Mouse (Mus musculus) heart, postnatal 0 days (tissue): ENCODE results near the gene Tmed10.

Experiments used
- CTCF ChIP-seq: IDR thresholded peaks from 2 replicates; pipeline ENCODE4 v1.5.1; 2016; ENCODE audit warnings: antibody characterized with exemption, control low read depth, low read depth
- EP300 ChIP-seq: IDR thresholded peaks from 2 replicates; pipeline ENCODE4 v1.6.1; 2016; ENCODE audit warnings: antibody characterized with exemption, low read depth

- TF ChIP-seq CTCF: no peak
- no peak for TF ChIP-seq EP300
Measured at GRCm38 (mm10) chr12:85338815-85339214, 35.8 kb downstream of the Tmed10 start.
